Mouse (Mus musculus) embryo, embryonic 10 days (tissue): Measurements from ENCODE around the gene Slc27a1.

Experiments
- DNase-seq: peaks from one replicate; pipeline ENCODE4 v3.0.0-alpha.2; 2015; ENCODE audit warnings: low spot score

Gene Slc27a1

DNA sequence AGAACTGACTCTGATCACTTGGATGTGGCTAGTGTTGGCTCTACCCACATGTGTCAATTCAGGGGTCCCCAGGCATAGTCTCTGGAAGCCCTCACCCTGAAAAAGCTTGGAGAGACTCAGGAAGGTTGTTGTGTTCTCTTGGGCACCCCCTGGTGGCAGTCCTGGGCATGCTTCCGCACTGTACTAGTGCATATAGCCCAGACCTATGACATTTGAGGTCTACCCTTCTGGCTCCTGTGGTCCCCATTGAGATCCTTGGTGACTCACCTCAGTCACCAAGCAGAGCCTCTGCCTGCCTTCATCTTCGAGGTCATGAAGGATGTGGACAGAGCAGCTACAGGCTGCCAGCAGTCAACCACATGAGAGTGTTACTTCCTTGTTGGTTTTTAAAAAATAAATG lies 18.2 kb downstream of the Slc27a1 start:
- DNase-seq = peak; percentile 51

DNA sequence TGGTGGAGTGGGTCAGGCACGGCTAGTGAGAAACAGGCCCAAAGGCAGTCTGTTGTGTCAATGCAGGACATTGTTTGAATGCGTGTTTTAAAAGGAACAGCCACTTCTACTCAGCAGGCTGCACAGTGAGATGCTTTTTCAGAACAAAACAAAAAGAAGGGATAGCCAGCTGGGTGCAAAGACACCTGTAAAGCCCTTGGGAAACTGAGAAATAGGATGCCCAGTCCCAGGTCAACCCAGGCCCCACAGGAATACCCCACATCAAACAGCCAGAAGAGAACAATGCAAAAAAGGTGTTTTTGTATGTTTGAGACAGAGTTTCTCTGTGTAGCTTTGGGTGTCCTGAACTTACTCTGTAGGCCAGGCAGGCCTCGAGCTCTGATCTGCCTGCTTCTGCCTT lies 20.1 kb downstream of the Slc27a1 start:
- no peak for DNase-seq

DNA sequence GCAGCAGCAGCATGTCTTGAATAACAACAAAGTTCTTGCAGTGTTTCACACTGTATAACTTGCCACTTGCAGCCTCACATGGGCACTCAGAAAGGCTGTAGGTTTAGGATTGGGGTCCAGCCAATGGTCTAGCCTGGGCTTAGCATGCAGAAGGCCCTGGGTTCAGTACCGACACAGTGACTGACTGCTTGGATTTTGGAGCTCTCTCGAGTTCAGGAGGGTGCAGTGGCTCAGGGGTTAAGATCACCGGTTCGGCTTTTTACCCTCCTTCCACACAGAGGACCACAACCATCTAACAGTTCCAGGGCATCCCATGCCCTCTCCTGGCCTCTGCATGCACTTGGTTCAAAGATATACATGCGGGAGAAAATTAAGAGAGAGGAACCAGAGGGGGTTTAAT lies 22.3 kb downstream of the Slc27a1 start:
- DNase-seq = no peak

DNA sequence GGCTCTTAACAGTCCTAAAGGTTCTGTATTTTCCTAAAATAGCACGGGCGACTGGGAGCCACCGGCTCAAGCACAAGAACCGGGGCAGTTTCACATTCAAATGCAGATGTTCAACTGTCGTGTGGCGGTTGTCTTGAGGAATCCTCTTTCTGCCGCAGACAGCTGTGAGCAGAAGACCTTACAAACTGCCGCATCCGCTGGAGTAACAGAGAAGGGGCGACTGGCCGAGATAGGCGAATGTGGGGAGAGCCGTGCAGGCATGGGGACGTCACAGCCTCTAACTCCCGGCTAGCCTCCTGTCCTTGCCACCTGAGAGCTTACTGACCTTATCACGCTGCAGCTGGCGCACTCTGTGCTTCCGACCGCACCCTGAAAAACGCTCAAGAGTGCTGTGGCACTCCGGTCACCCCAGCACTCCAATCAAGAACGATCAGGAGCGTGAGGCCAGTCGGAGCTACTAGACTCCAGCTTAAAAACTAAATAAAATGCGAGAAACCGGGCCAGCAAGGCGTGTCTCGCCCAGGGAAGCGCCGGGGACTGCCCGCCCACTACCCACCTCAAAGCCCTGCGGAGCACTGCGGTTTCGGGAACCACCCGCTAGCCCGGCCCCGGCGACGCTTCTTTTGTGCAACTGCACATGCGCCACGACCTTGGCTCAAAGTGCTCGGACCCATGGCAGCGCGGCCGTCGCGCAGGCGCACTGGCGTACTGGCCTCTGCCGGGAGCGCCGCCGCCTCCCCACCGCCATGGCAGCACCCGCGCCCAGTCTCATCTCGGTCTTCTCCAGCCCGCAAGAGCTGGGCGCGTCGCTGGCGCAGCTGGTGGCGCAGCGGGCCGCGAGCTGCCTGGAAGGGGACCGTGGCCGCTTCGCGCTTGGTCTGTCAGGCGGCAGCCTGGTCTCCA lies 23.0 kb downstream of the Slc27a1 start, which contains the start of gene Pgls:
Pgls (plus strand) TSS at position 706 of the 903 bp plus-strand sequence.
- peak; percentile 99 for DNase-seq

DNA sequence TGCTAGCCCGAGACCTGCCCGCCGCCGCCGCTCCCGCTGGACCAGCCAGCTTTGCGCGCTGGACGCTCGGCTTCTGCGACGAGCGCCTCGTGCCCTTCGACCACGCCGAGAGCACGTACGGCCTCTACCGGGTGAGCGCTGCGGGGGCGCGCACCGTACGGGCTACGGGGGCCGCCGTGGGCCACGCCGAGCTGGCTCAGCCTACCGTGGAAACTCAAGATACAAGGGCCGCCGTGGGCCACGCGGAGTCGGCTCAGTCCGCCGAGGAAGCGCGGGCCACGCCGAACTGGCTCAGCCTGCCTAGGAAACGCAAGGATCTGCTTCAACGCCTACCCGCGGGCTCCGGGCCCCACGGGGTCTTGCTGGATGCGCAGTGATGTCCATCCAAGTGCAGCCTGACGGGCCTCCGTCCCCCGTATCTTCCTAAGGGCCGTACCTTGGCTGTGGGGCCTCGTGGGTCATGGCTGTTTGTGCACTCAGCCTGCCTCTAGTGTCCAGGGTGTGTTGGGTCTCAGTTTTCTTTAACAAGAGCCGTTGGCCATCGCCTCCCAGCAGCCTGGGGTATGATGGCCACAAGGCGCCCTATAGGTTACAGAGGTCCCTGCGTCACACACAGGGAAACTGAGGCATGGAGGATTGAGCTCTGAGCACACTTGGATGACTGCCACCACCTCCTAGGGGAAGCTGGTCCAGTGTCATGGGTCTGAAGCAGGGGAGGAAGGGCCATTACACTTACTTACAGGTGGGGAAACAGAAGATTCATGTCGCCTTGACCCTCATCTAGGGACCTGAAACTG lies 23.9 kb downstream of the Slc27a1 start:
- DNase-seq = peak; percentile 73

DNA sequence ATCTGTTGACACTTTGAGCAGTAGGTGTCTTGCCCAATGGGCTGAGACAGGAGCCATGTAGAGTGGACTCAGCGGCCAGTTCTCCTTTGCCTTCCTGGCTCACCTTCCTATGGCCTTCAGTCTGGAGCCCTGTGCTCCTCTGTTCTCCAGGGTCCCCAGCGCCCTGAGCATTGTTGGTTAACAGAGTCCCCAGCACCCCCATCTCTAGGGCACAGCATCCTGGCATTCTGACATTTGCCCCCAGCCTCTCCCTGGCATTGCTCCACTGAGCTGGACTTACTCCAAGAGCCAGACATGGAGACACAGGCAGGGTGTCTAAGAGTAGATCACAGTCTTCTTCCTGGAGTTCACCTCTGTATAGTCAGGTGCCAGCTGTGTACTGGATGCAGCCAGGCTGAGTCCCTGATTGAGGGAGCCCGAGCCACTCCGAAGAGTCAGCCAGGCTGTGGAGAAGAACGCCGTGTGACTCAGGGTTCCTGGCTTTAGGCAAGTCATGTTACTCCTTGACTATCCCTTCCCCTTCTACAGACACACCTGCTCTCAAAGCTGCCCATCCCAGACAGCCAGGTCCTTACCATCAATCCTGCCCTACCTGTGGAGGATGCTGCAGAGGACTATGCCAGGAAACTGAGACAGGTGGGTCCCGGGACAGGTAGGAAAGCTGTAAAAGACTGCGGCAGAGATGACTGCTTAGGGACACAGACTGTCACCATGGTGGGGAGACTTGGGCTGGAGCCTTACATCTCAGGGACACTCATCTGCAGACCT lies 25.1 kb downstream of the Slc27a1 start:
- DNase-seq = no peak

DNA sequence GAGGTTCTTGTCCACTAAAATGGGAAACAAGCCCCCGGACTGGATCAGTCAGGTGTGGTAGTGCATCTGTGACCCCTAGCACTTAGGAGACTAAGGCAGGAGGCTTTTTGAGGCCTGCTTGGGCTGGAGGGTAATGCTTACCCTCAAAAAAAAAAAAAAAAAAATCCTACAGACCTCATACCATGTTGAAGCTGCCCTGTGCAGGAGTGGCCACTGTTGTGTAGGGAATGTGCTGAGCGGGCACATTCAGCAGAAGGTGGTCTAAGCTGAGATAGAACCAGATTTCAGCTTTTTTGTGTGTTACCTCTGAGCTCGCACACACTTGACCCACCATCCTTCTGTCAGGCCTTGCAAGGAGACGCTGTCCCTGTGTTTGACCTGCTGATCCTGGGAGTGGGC lies 25.6 kb downstream of the Slc27a1 start:
- DNase-seq = no peak

DNA sequence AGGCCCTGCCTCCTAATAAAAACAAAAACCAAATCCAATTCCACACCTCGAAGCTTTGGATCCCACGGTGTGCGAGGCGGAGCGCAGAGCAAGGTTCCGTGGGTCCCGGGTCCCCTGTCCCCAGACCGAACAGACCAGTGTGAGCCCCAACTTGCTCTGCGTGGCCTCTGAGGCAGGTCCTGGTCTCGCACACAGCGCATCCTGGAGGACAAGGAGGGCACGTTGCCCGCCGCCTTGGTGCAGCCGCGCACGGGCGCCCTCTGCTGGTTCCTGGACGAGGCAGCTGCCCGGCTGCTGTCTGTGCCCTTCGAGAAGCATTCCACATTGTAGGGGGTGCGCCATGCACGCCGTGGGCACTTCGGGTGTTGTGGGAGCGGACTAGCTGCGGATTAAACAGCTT lies 27.2 kb downstream of the Slc27a1 start:
- DNase-seq = peak; percentile 89

DNA sequence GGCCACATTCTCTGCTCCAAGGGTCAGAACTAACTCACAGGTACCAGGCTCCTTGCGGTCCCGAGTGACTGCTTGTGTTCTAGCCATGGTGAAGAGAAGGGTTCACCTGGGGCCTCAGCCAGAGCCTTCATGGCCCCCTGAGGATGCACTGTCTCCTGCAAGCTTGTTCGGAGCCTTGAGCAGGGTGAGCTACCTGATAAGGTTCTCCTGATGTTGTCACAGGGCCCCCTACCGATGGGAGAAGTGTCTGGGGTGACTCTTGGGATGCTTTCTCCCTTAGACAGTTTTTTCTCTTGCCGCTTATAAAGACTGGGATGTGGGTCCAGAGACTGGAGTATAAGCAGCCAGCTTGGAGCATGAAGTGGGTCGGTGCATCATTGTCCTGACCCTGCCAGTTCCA lies 27.7 kb downstream of the Slc27a1 start:
- no peak for DNase-seq

DNA sequence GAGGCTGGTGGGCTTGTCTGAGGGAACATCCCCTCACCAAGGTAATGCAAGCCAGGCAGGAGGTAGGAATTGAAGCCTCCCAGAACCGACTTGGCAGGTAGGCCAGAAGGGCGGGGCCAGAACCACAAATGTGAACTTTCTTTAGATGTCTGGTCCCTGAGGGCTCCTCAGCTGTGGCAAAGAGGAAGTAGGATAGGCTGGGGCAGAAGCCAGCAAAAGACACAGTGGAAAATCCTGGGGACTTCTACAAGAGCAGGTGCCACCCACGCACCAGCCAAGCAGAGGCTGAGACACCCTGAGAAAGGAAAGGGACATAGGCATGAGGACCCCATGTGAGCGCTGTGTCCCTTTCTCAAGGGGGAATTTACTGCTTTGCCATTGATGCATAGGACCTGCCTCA lies 28.1 kb downstream of the Slc27a1 start:
- no peak for DNase-seq

DNA sequence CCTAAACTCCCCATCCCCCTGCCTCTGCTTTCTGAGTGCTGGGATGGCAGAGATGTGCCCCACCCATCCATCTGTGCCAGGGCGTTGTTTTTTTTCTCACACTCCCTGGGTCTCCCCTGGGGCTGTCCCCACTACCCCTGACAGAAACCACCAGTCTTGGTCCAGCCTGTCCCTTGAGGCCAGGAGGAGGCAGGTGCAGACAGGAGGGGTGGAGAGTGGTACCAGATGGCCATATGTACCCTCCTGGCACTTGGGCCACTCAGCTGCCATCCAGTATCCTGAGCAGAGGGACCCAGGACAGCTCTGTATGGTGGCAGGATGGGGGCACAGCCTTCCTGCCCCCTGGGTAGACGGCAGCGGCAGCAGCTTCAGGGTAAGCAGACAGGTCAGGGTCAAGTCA lies 28.8 kb downstream of the Slc27a1 start, which contains the start of gene Fam129c:
Fam129c (plus strand) TSS at position 198 of the 400 bp plus-strand sequence.
- no peak for DNase-seq

DNA sequence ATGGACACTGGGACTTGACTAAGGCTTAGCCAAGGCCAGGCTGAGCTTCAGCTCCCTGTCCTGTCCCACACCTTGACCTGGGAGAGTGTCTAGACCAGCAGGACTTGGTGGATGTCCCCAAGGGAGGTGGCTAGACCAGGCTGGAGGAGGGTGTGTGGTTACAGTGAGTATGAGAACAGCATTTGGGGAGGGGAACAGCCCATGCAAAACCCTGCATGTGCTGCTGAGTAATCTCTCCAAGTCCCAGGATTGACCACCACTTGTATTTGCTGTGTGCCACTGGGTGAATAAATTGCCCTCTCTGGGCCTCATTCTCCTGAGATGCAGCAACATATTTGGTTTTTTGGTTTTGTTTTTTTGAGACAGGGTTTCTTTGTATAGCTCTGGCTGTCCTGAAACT lies 29.7 kb downstream of the Slc27a1 start:
- DNase-seq = no peak

DNA sequence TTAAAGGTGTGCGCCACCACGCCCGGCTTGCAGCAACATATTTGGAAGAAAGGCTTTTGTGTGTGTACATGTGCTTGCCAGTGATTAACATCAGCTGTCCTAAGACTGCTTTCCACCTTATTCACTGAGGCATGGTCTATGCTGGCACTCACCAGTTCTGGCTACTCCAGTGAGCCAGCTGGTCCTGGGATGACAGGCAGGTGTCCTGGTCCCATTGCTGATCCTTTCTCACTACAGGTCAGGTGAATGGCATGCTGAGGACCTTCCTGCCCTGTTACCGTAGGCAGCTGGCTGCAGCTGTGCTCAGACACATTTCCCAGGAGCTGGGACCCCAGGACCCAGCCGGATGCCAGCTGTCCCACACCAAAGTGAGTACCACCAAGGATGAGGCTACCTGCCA lies 30.2 kb downstream of the Slc27a1 start:
- DNase-seq = no peak

DNA sequence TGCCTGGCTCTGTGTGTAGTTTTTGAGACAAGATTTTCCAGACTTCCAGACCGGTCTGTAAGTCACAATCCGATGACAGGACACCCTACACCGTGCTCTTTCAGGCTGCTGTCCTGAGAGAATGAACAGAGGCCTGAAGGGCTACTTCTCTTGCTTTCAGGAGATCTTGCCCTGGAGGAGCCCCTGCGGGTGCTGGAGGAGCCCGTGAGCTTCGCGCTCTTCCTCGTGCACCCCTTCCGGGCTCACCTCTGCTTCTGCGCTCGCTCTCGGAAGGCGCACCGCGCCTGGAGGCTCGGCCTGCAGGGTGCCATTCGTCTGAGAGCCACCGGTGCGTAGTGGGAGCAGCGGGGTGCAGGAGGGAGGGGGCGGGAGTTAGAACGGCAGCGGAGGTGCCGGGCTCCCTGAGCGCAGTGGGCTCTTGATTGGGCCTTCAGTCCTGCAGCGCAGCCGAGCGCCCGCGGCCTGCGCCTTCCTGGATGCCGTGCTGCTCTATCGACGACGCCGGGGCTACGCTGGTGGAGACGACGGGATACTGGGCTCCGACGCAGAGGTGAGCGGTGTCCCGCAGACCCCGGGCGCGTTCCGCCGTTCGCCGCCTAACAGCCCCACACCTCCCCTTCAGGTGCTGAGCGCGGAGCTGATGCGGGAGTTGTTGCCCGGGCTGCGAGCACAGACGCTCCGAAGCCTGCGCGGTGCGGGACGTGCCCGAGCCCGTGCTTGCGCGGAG lies 33.4 kb downstream of the Slc27a1 start:
- DNase-seq = no peak

DNA sequence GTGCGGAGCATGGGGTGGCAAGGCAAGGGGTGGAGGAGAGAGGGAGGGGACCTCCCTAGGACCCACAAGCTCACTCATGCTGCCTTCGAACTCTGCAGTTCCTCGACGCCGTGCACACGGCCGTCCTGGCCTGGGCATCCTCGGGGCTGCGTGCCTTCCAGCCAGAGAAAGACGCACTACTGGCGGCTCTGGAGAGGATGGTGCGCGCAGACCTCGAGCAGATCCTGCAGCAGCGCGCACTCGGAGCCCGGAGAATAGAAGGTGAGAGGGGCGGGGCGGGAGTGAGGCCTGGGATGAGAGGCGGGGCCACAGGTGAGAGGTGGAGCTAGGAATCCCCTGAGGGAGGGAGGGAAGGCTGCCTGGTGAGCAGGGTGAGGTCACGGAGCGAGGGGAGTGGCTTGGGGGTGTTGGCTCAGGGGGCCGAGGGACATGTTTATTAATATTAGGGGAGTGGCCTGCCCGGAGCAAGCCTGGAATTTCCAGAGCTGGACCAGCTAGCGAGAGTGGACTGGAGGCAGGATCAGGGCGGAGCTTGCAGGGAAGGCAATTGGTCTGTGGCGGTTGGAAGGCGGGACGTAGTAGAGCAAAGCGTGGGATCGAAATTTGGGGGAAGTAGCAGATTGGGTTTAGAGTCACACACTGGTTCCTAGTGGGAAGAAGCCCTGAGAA lies 34.1 kb downstream of the Slc27a1 start:
- DNase-seq = peak; percentile 78

DNA sequence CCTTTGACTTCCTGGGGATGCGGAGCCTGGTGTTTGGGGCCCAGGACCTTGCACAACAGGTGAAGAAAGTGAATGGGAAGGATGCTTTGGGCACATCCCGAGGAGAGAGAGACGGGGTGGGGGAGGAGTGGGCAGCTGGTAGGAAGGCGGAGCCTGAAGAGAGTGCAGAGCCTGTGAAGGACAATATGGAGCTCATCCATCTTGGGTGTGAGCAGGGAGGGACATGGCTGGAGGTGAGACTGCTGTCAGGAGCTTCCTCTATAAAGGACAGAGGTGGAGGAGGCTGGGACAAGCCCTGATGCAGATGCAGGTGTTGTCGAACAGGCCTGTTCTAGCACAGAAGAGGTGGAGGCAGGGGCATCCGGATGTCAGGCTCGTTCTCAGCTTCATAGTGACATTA lies 35.3 kb downstream of the Slc27a1 start:
- DNase-seq = no peak

DNA sequence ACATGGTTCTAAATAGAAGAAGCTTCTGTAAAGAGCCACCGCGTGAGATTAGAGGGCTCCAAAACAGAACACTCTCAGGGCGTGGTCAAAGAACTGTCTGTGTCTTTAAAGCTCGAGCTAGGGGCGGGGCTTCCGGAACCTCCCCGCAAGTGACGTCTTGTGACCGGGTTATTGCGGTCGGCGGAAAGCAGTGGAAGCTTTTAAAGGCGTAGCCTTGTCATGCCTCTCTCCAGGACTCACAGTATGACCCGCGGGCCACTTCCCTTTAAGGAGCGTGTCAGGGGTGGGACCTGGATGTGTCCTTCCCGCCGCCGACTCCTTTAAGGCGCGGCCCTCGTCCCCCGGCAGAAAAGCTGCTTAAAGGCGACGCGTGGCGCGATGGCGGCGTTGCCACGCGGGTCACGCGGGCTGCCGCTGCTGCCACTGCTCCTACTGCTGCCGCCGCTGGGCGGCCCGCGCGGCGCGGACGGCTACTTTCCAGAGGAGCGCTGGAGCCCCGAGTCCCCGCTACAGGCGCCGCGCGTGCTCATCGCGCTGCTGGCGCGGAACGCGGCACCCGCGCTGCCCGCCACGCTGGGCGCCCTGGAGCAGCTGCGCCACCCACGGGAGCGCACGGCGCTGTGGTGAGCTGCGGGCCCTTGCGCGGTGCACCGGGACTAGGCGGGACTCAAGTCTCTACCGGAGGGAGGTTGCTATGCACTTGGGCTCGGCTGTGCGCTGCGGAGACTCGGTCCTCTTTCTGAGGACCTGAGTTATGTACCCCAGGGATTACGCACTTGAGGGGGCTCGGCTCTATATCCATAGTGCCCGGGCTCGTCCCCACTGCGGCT lies 42.4 kb downstream of the Slc27a1 start, which contains the start of gene Colgalt1:
Colgalt1 (plus strand) TSS at position 177 of the 830 bp plus-strand sequence.
- DNase-seq = peak; percentile 98

DNA sequence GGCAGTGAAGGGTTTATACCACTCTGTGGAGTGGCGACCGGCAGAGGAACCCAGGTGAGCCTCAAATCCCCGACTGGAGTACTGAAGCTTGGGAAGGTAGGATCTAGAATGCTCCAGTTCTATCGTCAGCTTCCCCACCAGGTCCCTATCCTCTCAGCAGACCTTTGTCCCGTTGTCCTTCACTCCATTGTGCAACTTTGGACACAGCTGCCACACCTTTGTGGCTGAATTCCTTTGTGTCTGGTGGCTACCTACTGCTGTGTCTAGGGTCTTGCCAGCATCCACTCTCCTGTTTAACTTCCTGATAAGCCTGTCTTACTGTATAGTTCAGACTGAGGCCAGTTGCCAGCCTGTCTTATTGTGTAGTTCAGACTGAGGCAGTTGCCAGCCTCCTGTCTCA lies 43.5 kb downstream of the Slc27a1 start:
- DNase-seq = no peak

DNA sequence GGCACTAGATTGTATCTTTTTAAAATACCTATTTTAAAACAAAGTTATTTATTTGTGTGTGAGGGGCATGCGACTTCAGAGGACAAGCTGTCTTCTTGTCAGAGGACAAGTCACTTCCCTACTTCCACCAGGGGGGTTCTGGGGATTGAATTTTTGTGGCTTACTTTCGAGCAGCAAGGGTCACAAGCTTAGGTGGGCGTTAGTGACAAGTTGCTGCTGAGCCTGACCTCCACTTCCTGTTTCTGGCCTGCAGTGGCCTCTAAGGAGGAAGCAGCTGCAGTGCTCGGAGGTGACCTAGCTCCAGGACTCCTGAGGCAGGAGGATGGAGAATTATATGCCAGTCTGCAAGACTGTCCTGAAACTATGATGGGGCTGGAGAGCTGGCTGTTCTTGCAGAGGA lies 44.7 kb downstream of the Slc27a1 start:
- DNase-seq = no peak

DNA sequence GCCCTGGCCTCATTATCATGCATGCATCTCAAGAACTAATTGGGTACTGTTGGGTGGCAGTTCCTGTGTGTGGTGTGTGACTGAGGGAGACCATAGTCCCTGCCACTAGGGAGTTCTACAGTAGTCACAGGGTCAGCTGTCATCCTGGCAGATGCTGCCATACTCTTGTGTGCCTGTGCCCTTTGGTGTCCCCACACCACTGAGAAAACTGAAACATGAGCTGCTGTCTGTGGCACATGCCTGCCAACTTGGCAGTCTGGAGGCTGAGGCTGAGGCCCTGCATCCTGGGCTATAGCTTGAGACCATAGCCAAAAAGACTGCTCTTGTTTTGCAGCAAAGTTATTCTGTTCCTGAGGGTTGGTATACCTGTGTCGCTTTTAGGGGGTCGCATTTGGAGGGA lies 51.1 kb downstream of the Slc27a1 start:
- DNase-seq = no peak
